Comparison of ENCODE assay signal across 8 mouse cellular contexts in the genomic region with DNA sequence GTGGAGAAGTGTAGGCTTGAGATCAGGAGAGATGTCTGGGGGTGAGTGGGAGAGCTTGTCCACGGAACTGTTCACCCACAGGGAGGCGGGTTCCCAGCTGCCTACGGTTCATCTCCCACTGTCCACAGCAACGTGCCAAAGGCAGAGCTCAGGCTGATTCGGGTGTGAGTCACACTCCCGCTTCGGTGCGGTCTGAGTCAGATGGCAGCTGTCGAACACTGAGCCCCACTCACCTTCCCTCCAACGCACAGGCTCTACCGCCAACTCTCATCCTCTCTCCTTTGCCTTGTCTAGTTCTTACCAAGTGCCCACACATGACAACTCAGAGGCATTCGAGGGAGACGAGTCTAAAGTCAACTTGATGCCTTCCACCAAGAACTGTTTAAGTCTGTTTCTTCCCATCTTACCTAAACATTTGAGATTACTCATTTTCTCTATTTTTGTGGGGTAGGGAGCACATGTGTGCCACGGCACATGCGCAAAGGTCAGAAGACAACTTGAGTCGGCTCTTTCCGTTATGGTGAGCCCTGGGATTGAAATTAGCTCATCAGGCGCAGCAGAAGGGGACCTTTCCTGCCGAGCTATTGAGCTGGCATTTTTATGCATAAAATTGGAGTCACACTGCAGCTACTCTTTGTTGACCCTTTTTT.
DNase-seq lines count a peak whose midpoint lies in the region; ATAC-seq and TF ChIP-seq lines count a peak whose summit lies in the region.

No protein-coding gene starts in this region.

- H3K27ac ChIP-seq in heart, embryonic 11.5 days (ENCODE audit: low read depth, low read length), result no peak overlapping the region

- WGBS in heart, embryonic 11.5 days (ENCODE audit: insufficient replicate concordance), result 67% methylated on average over 19 of the region's 19 CpGs

- no peak overlapping the region for H3K4me2 ChIP-seq in heart, embryonic 11.5 days

- in situ Hi-C loops in Patski (cut with MboI; ENCODE audit: low pct_unique_long_range_greater_than_20kb), result loop anchor here (10.0 kb wide), 1 partner anchor 114 kb away; no protein-coding TSS in a partner anchor

- POLR2A ChIA-PET in Patski (lab: Charles Lee), result interaction anchor here (0.9 to 1.0 kb wide), 2 partner anchors 9 to 138 kb away, joined by 3 read pairs; no protein-coding TSS in a partner anchor

- no peak for DNase-seq in heart, adult 9 months (ENCODE audit: low spot score in 2 of 2)
- DNase-seq in Patski (ENCODE audit: low read depth, low spot score), result peak; percentile 93
- peak; percentile 77 to 84 for DNase-seq in left cerebral cortex, postnatal 14 days (ENCODE audit: low spot score in 2 of 2)
- no peak for DNase-seq in c-Kit-positive CD71-positive TER-119-positive erythroid progenitor cells, embryonic 14.5 days (ENCODE audit: low spot score)
- no peak for DNase-seq in retina, embryonic 14.5 days (ENCODE audit: low spot score)
- no peak for DNase-seq in urinary bladder, postnatal 10 days (ENCODE audit: low spot score)

- ATAC-seq in heart, embryonic 11.5 days (replicated peaks; ENCODE audit: insufficient number of reproducible peaks, low FRiP score, low TSS enrichment), result peak; percentile 26; the same call in 1 of the 2 replicates
- ATAC-seq in Patski, result peak; percentile 97
- ATAC-seq in frontal cortex, adult (ENCODE audit: low TSS enrichment), result peak; percentile 64

- peaks cover 2% of the 10 kb centered on the region; the same call in 1 of the 2 replicates for H3K36me3 ChIP-seq in heart, embryonic 11.5 days (ENCODE audit: control insufficient read depth, insufficient read depth, low read length)

- CTCF ChIA-PET in Patski (lab: Charles Lee), result interaction anchor here (1.1 to 11.9 kb wide), 8 partner anchors 17 to 552 kb away, joined by 4 to 115 read pairs (median 6); no protein-coding TSS in a partner anchor

- no peaks in the 10 kb centered on the region for H3K27me3 ChIP-seq in heart, embryonic 11.5 days (ENCODE audit: control insufficient read depth, insufficient read depth, low read length)
- H3K27me3 ChIP-seq in Patski, result no peaks in the 10 kb centered on the region

- H3K9me3 ChIP-seq in heart, embryonic 11.5 days (replicated peaks; ENCODE audit: control insufficient read depth, low read length), result no peaks in the 10 kb centered on the region

- H3K9ac ChIP-seq in heart, embryonic 11.5 days (ENCODE audit: low read depth, low read length), result no peak overlapping the region

- H3K4me1 ChIP-seq in heart, embryonic 11.5 days (ENCODE audit: control insufficient read depth, insufficient read depth, low read length), result peaks cover 9% of the 10 kb centered on the region; the same call in 1 of the 2 replicates

- H3K4me3 ChIP-seq in heart, embryonic 11.5 days (ENCODE audit: low read depth, low read length), result no peak overlapping the region

- intact Hi-C loops in left cerebral cortex, postnatal 14 days (cut with DNase I), result no loop called here

- TF ChIP-seq CTCF in Patski (IDR thresholded peaks at IDR 0.05), result no peak

Comparison
In these comparisons a context has a peak if more than half of its experiments do, and no peak if none do; other contexts are left out.
1. ATAC-seq: peak in every context shown above with its lines; median percentile 97 in Patski; 64 in frontal cortex, adult; 26 in heart, embryonic 11.5 days.
2. DNase-seq: peak in Patski (single experiment) and left cerebral cortex, postnatal 14 days (2 of 2); none in heart, adult 9 months (0 of 2), c-Kit-positive CD71-positive TER-119-positive erythroid progenitor cells, embryonic 14.5 days (single experiment), retina, embryonic 14.5 days (single experiment) and urinary bladder, postnatal 10 days (single experiment).